25 mouse cellular contexts compared by ENCODE assay signal in genomic region chr16:30297450-30297849, GRCm38 (mm10). TPM values are rescaled to one million over a fixed set of nuclear protein-coding genes. Genes with fewer than 3 reads are reported as not detected.
DNase-seq lines count a peak whose midpoint lies in the region; TF ChIP-seq lines count a peak whose summit lies in the region.
"Had no signal": no experiment of that assay in that cellular context is flagged by ENCODE, and none has a peak within 500 bp of the region (broad histone marks: within the 10 kb centered on the region; RNA-seq: fewer than 3 reads in every experiment).

No protein-coding gene starts in this region.

- no peaks in the 10 kb centered on the region for H3K4me1 ChIP-seq in heart, adult 2 months (ENCODE audit: control insufficient read depth, insufficient read depth, low read length)
- no peaks in the 10 kb centered on the region for H3K4me1 ChIP-seq in heart, embryonic 10.5 days
- H3K4me1 ChIP-seq in limb, embryonic 10.5 days, result no peaks in the 10 kb centered on the region

- no peak overlapping the region for H3K27ac ChIP-seq in heart, adult 2 months
- H3K27ac ChIP-seq in heart, embryonic 10.5 days, result no peak overlapping the region
- no peak overlapping the region for H3K27ac ChIP-seq in limb, embryonic 10.5 days

- intact Hi-C loops in heart, adult 2 months (cut with DNase I), result no loop called here

- H3K4me3 ChIP-seq in heart, adult 2 months, result no peak overlapping the region
- H3K4me3 ChIP-seq in heart, embryonic 10.5 days, result no peak overlapping the region
- H3K4me3 ChIP-seq in limb, embryonic 10.5 days, result no peak overlapping the region

- no peaks in the 10 kb centered on the region for H3K27me3 ChIP-seq in heart, adult 2 months (ENCODE audit: control insufficient read depth, insufficient read depth, low read length)
- peaks cover 14% of the 10 kb centered on the region for H3K27me3 ChIP-seq in heart, embryonic 10.5 days (ENCODE audit: insufficient read depth, poor library complexity, severe bottlenecking)
- 0 out of 2 replicates have a peak, but pooled peaks cover 10% of the 10 kb centered on the region for H3K27me3 ChIP-seq in limb, embryonic 10.5 days (ENCODE audit: low read depth, poor library complexity, severe bottlenecking)

- H3K36me3 ChIP-seq in heart, adult 2 months (ENCODE audit: control insufficient read depth, insufficient read depth, low read length), result no peaks in the 10 kb centered on the region
- no peaks in the 10 kb centered on the region for H3K36me3 ChIP-seq in heart, embryonic 10.5 days
- no peaks in the 10 kb centered on the region for H3K36me3 ChIP-seq in limb, embryonic 10.5 days
- H3K36me3 ChIP-seq: G1E had no signal

- H3K9ac ChIP-seq in heart, adult 2 months (ENCODE audit: low read depth, low read length), result no peak overlapping the region

- TF ChIP-seq POLR2A in heart, adult 2 months (IDR thresholded peaks at IDR 0.05; ENCODE audit: insufficient read depth, low read depth, low read length), result no peak

- H3K79me2 ChIP-seq in heart, adult 2 months (replicated peaks; ENCODE audit: control insufficient read depth, insufficient read depth, low read length), result no peaks in the 10 kb centered on the region

- peak; percentile 82 for DNase-seq in heart, adult 11 months
- DNase-seq in heart, adult 2 months, result no peak
- peak; percentile 69 for DNase-seq in heart, embryonic 10.5 days (ENCODE audit: low spot score)
- no peak for DNase-seq in heart, adult 18-20 months
- peak; percentile 40 for DNase-seq in testis, postnatal 10 days (ENCODE audit: low spot score)
- DNase-seq in testis, postnatal 14 days (ENCODE audit: low spot score), result no peak
- peak; percentile 24 for DNase-seq in limb, embryonic 10.5 days (ENCODE audit: low spot score)
- no peak for DNase-seq in layer of hippocampus, adult 9-11 months
- DNase-seq: adrenal gland, adult 2 months; adrenal gland, adult 8-10 months; adrenal gland, postnatal 10 days; adrenal gland, postnatal 14 days; adrenal gland, postnatal 25 days; adrenal gland, postnatal 36 days; B cell, adult 2 months; cerebellum, adult 11 months; cerebellum, adult 11-12 months had no signal

- WGBS in heart, adult 2 months, result 78% methylated on average over 7 of the region's 7 CpGs
- WGBS in heart, embryonic 10.5 days, result 88% methylated on average over 7 of the region's 7 CpGs
- WGBS in limb, embryonic 10.5 days, result 90% methylated on average over 7 of the region's 7 CpGs

- no peaks in the 10 kb centered on the region for H3K9me3 ChIP-seq in heart, embryonic 10.5 days
- no peaks in the 10 kb centered on the region for H3K9me3 ChIP-seq in limb, embryonic 10.5 days (replicated peaks)
- H3K9me3 ChIP-seq: G1E had no signal

- TF ChIP-seq EP300 in heart, adult 2 months (IDR thresholded peaks at IDR 0.05; ENCODE audit: insufficient read depth, low read depth, low read length), result no peak

- no peak for TF ChIP-seq CTCF in heart, adult 2 months (IDR thresholded peaks at IDR 0.05)

RNA-seq across cellular contexts. Expression of gene Gp5, which starts 13.1 kb away (rescaled TPM):
- total RNA-seq in heart, adult 2 months (2021), result 1 to 10 TPM in 1 of 2 experiments, under 1 TPM in 1; 0.39 to 2.3 TPM
- 0.61 and 1.5 TPM in 2 replicates for polyA plus RNA-seq in heart, adult 2 months (2012; rRNA removed)
- 3.0 and 5.4 TPM in 2 replicates for polyA plus RNA-seq in heart, embryonic 10.5 days (2016; fragmentation: Nextera tagmentation; extraction: Ambion mirVana)
- total RNA-seq in heart, adult 18-20 months (2021), result under 1 TPM; 0.50 to 0.80 TPM
- 1.5 and 1.7 TPM in 2 replicates for polyA plus RNA-seq in limb, embryonic 10.5 days (2016; fragmentation: Nextera tagmentation; extraction: Ambion mirVana)
- polyA plus RNA-seq: activated CD4-positive, CD25-positive, alpha-beta regulatory T cell, adult 4 months; CD4-positive, CD25-positive, alpha-beta regulatory T cell, adult 4 months had no signal

RNA-seq across cellular contexts. Expression of gene Lrrc15, which starts 14.4 kb away (rescaled TPM):
- total RNA-seq in heart, adult 2 months (2021), result under 1 TPM; 0.07 to 0.08 TPM
- 0.06 and 0.09 TPM in 2 replicates for polyA plus RNA-seq in heart, adult 2 months (2012; rRNA removed)
- polyA plus RNA-seq in heart, embryonic 10.5 days (2016; fragmentation: Nextera tagmentation; extraction: Ambion mirVana), result 0.20 and 0.37 TPM in 2 replicates
- total RNA-seq in heart, adult 18-20 months (2021), result under 1 TPM; 0.08 to 0.20 TPM
- 0.23 and 0.68 TPM in 2 replicates for polyA plus RNA-seq in limb, embryonic 10.5 days (2016; fragmentation: Nextera tagmentation; extraction: Ambion mirVana)
- total RNA-seq: adrenal gland, postnatal 25 days; CH12.LX; MEL had no signal
- polyA plus RNA-seq: activated CD4-positive, CD25-positive, alpha-beta regulatory T cell, adult 4 months; CD4-positive, CD25-positive, alpha-beta regulatory T cell, adult 4 months; G1E; Patski had no signal

RNA-seq across cellular contexts. Expression of gene Cpn2, which starts 30.2 kb away (rescaled TPM):
- under 1 TPM; 0.10 to 0.11 TPM for total RNA-seq in heart, adult 2 months (2021)
- 0.64 and 0.88 TPM in 2 replicates for polyA plus RNA-seq in heart, adult 2 months (2012; rRNA removed)
- 0.23 TPM in 1 of 2 replicates, not detected in the other for polyA plus RNA-seq in heart, embryonic 10.5 days (2016; fragmentation: Nextera tagmentation; extraction: Ambion mirVana)
- total RNA-seq in heart, adult 18-20 months (2021), result under 1 TPM; 0.10 to 0.13 TPM
- not detected in 2 replicates for polyA plus RNA-seq in limb, embryonic 10.5 days (2016; fragmentation: Nextera tagmentation; extraction: Ambion mirVana)
- total RNA-seq: CH12.LX, ES-E14, MEL had no signal
- polyA plus RNA-seq: activated CD4-positive, CD25-positive, alpha-beta regulatory T cell, adult 4 months; brain, embryonic 14.5 days; CD4-positive, CD25-positive, alpha-beta regulatory T cell, adult 4 months; G1E; Patski had no signal

Comparison
In these comparisons a context has a peak if more than half of its experiments do, and no peak if none do; other contexts are left out.
1. DNase-seq: peak in heart, adult 11 months (single experiment), heart, embryonic 10.5 days (single experiment), testis, postnatal 10 days (single experiment) and limb, embryonic 10.5 days (single experiment); none in heart, adult 2 months (0 of 2), heart, adult 18-20 months (0 of 2), testis, postnatal 14 days (single experiment) and layer of hippocampus, adult 9-11 months (single experiment).